Mouse (Mus musculus) granulocyte monocyte progenitor cell, adult 5-6 weeks (primary cell): ENCODE data around the gene 6330409D20Rik. TPM values are rescaled to one million over a fixed set of nuclear protein-coding genes. Genes with fewer than 3 reads are reported as not detected.

Source experiments
- total RNA-seq, 2 experiments: library from RNA; stranded (forward) in 1 of 2; stranded (reverse) in 1 of 2; fragments of 200-712, 200-1000 nt in 1 of 2; fragments of >200 nt in 1 of 2; fragmentation: Nextera tagmentation in 1 of 2; gene quantifications; 2 replicates each; pipeline ENCODE4 v1.2.3; 2014 to 2017

Gene 6330409D20Rik
- total RNA-seq, 2 experiments from 2014 or later, result not detected

Other genes starting within 250 kb of the 6330409D20Rik start
- gene Fam102a, start 205.7 kb downstream of the 6330409D20Rik start, total RNA-seq (2014; fragmentation: Nextera tagmentation), result 2.4 and 3.8 TPM in 2 replicates
- 1.3 and 1.5 TPM in 2 replicates for gene Fam102a, start 205.7 kb downstream of the 6330409D20Rik start, total RNA-seq (2017)
- 93.4 and 126 TPM in 2 replicates for gene Dpm2, start 170.2 kb downstream of the 6330409D20Rik start, total RNA-seq (2014; fragmentation: Nextera tagmentation)
- gene Dpm2, start 170.2 kb downstream of the 6330409D20Rik start, total RNA-seq (2017), result 32.8 and 33.4 TPM in 2 replicates
- 1.8 TPM in 1 of 2 replicates, not detected in the other for gene Pip5kl1, start 166.2 kb downstream of the 6330409D20Rik start, total RNA-seq (2014; fragmentation: Nextera tagmentation)
- not detected in 2 replicates for gene Pip5kl1, start 166.2 kb downstream of the 6330409D20Rik start, total RNA-seq (2017)
- gene 9430097D07Rik, start 165.3 kb downstream of the 6330409D20Rik start, total RNA-seq (2014; fragmentation: Nextera tagmentation), result not detected in 2 replicates
- gene 9430097D07Rik, start 165.3 kb downstream of the 6330409D20Rik start, total RNA-seq (2017), result not detected in 2 replicates
- gene St6galnac4, start 153.9 kb downstream of the 6330409D20Rik start, total RNA-seq (2014; fragmentation: Nextera tagmentation), result 37.5 and 51.7 TPM in 2 replicates
- gene St6galnac4, start 153.9 kb downstream of the 6330409D20Rik start, total RNA-seq (2017), result 26.0 and 31.9 TPM in 2 replicates
- gene St6galnac6, start 141.3 kb downstream of the 6330409D20Rik start, total RNA-seq (2014; fragmentation: Nextera tagmentation), result 16.2 and 19.0 TPM in 2 replicates
- gene St6galnac6, start 141.3 kb downstream of the 6330409D20Rik start, total RNA-seq (2017), result 11.3 and 14.2 TPM in 2 replicates
- gene Ak1, start 119.3 kb downstream of the 6330409D20Rik start, total RNA-seq (2014; fragmentation: Nextera tagmentation), result 3.4 TPM in 1 of 2 replicates, not detected in the other
- gene Ak1, start 119.3 kb downstream of the 6330409D20Rik start, total RNA-seq (2017), result 0.78 and 3.3 TPM in 2 replicates
- gene Eng, start 94.4 kb downstream of the 6330409D20Rik start, total RNA-seq (2014; fragmentation: Nextera tagmentation), result 11.0 and 28.9 TPM in 2 replicates
- 4.0 and 6.0 TPM in 2 replicates for gene Eng, start 94.4 kb downstream of the 6330409D20Rik start, total RNA-seq (2017)
- gene Fpgs, start 36.9 kb downstream of the 6330409D20Rik start, total RNA-seq (2014; fragmentation: Nextera tagmentation), result 24.2 and 34.0 TPM in 2 replicates
- 19.0 and 20.7 TPM in 2 replicates for gene Fpgs, start 36.9 kb downstream of the 6330409D20Rik start, total RNA-seq (2017)
- gene Cdk9, start 27.9 kb downstream of the 6330409D20Rik start, total RNA-seq (2014; fragmentation: Nextera tagmentation), result 89.5 and 102 TPM in 2 replicates
- gene Cdk9, start 27.9 kb downstream of the 6330409D20Rik start, total RNA-seq (2017), result 44.8 and 54.3 TPM in 2 replicates
- gene Sh2d3c, start 20.0 kb downstream of the 6330409D20Rik start, total RNA-seq (2014; fragmentation: Nextera tagmentation), result 14.3 and 17.6 TPM in 2 replicates
- gene Sh2d3c, start 20.0 kb downstream of the 6330409D20Rik start, total RNA-seq (2017), result 11.2 and 12.7 TPM in 2 replicates
- 15.4 and 33.4 TPM in 2 replicates for gene Tor2a, start 16.2 kb upstream of the 6330409D20Rik start, total RNA-seq (2014; fragmentation: Nextera tagmentation)
- 19.0 and 28.7 TPM in 2 replicates for gene Tor2a, start 16.2 kb upstream of the 6330409D20Rik start, total RNA-seq (2017)
- gene Ttc16, start 34.6 kb upstream of the 6330409D20Rik start, total RNA-seq (2014; fragmentation: Nextera tagmentation), result 0.15 TPM in 1 of 2 replicates, not detected in the other
- gene Ttc16, start 34.6 kb upstream of the 6330409D20Rik start, total RNA-seq (2017), result 0.09 and 0.26 TPM in 2 replicates
- 3.5 and 4.7 TPM in 2 replicates for gene Ptrh1, start 34.8 kb upstream of the 6330409D20Rik start, total RNA-seq (2014; fragmentation: Nextera tagmentation)
- 2.9 and 3.0 TPM in 2 replicates for gene Ptrh1, start 34.8 kb upstream of the 6330409D20Rik start, total RNA-seq (2017)
- gene Cfap157, start 43.4 kb upstream of the 6330409D20Rik start, total RNA-seq (2014; fragmentation: Nextera tagmentation), result not detected in 2 replicates
- gene Cfap157, start 43.4 kb upstream of the 6330409D20Rik start, total RNA-seq (2017), result not detected in 2 replicates
- gene Stxbp1, start 106.2 kb upstream of the 6330409D20Rik start, total RNA-seq (2014; fragmentation: Nextera tagmentation), result 3.5 and 6.3 TPM in 2 replicates
- gene Stxbp1, start 106.2 kb upstream of the 6330409D20Rik start, total RNA-seq (2017), result 1.3 and 1.6 TPM in 2 replicates
- 7.9 and 20.5 TPM in 2 replicates for gene Fam129b, start 135.1 kb upstream of the 6330409D20Rik start, total RNA-seq (2014; fragmentation: Nextera tagmentation)
- 6.2 and 9.6 TPM in 2 replicates for gene Fam129b, start 135.1 kb upstream of the 6330409D20Rik start, total RNA-seq (2017)
- gene Rpl12, start 220.5 kb upstream of the 6330409D20Rik start, total RNA-seq (2014; fragmentation: Nextera tagmentation), result 3,079 and 3,298 TPM in 2 replicates
- 2,139 and 2,991 TPM in 2 replicates for gene Rpl12, start 220.5 kb upstream of the 6330409D20Rik start, total RNA-seq (2017)
- gene Lrsam1, start 220.6 kb upstream of the 6330409D20Rik start, total RNA-seq (2014; fragmentation: Nextera tagmentation), result 9.6 and 14.7 TPM in 2 replicates
- 2.8 and 3.2 TPM in 2 replicates for gene Lrsam1, start 220.6 kb upstream of the 6330409D20Rik start, total RNA-seq (2017)
- gene Slc2a8, start 241.1 kb upstream of the 6330409D20Rik start, total RNA-seq (2014; fragmentation: Nextera tagmentation), result 4.0 and 4.8 TPM in 2 replicates
- gene Slc2a8, start 241.1 kb upstream of the 6330409D20Rik start, total RNA-seq (2017), result 3.7 and 5.8 TPM in 2 replicates